Mouse (Mus musculus): Measurements from ENCODE around the gene Naa15. TPM values are rescaled to one million over a fixed set of nuclear protein-coding genes. Genes with fewer than 3 reads are reported as not detected.
"Not testable (repeated sequence)": the region's sequence is repeated elsewhere in the genome, so short reads cannot be mapped to it uniquely, and the experiment has no call there.

The Naa15 gene
- polyA plus RNA-seq, 1 experiment: 3.5 TPM

- no peaks in the 10 kb centered on the region for H3K36me3 ChIP-seq (ENCODE audit: control insufficient read depth, insufficient read depth, low read length)
- H3K4me3 ChIP-seq (ENCODE audit: insufficient read depth, low read depth, low read length): no peak overlapping the region
- DNase-seq: no peak
- H3K27ac ChIP-seq (ENCODE audit: insufficient read depth, low read depth, low read length): no peak overlapping the region
- H3K4me1 ChIP-seq (ENCODE audit: control insufficient read depth, insufficient read depth, low read length): no peaks in the 10 kb centered on the region; the same call in 1 of the 2 replicates
- no peaks in the 10 kb centered on the region for H3K27me3 ChIP-seq (replicated peaks; ENCODE audit: control insufficient read depth, insufficient read depth, low read length)
- WGBS: 63% methylated on average over 12 of the region's 12 CpGs
- TF ChIP-seq CTCF (conservative IDR thresholded peaks at IDR 0.05; ENCODE audit: insufficient read depth, insufficient read length, low read depth, low read length) (no peak), POLR2A (IDR thresholded peaks at IDR 0.05; ENCODE audit: low read depth, low read length) (no peak)
Observed at GRCm38 (mm10) chr3:51386441-51387133, 28.4 kb upstream of the Naa15 start.

- H3K27me3 ChIP-seq (replicated peaks; ENCODE audit: control insufficient read depth, insufficient read depth, low read length): no peaks in the 10 kb centered on the region
- H3K4me3 ChIP-seq (ENCODE audit: insufficient read depth, low read depth, low read length): no peak overlapping the region
- DNase-seq: no peak
- 84% methylated on average over 3 of the region's 3 CpGs for WGBS
- H3K4me1 ChIP-seq (ENCODE audit: control insufficient read depth, insufficient read depth, low read length): no peaks in the 10 kb centered on the region; the same call in 1 of the 2 replicates
- H3K27ac ChIP-seq (ENCODE audit: insufficient read depth, low read depth, low read length): no peak overlapping the region
- no peaks in the 10 kb centered on the region for H3K36me3 ChIP-seq (ENCODE audit: control insufficient read depth, insufficient read depth, low read length)
- TF ChIP-seq POLR2A (IDR thresholded peaks at IDR 0.05; ENCODE audit: low read depth, low read length): no peak
Observed at GRCm38 (mm10) chr3:51387134-51387451, 27.9 kb upstream of the Naa15 start.

- DNase-seq: peak; percentile 64
- Histone ChIP-seq H3K36me3 (ENCODE audit: control insufficient read depth, insufficient read depth, low read length) (no peaks in the 10 kb centered on the region), H3K27me3 (replicated peaks; ENCODE audit: control insufficient read depth, insufficient read depth, low read length) (no peaks in the 10 kb centered on the region), H3K4me1 (ENCODE audit: control insufficient read depth, insufficient read depth, low read length) (no peaks in the 10 kb centered on the region; the same call in 1 of the 2 replicates), H3K4me3 (ENCODE audit: insufficient read depth, low read depth, low read length) (no peak overlapping the region), H3K27ac (ENCODE audit: insufficient read depth, low read depth, low read length) (no peak overlapping the region)
- TF ChIP-seq POLR2A (IDR thresholded peaks at IDR 0.05; ENCODE audit: low read depth, low read length) (no peak), CTCF (conservative IDR thresholded peaks at IDR 0.05; ENCODE audit: insufficient read depth, insufficient read length, low read depth, low read length) (no peak)
- WGBS: 47% methylated on average over 8 of the region's 8 CpGs
Observed at GRCm38 (mm10) chr3:51387868-51388381, 27.0 kb upstream of the Naa15 start.

GRCm38 (mm10) chr3:51388904-51389303 is 26.0 kb upstream of the Naa15 start:
- TF ChIP-seq POLR2A (IDR thresholded peaks at IDR 0.05; ENCODE audit: low read depth, low read length): no peak
- TF ChIP-seq CTCF (conservative IDR thresholded peaks at IDR 0.05; ENCODE audit: insufficient read depth, insufficient read length, low read depth, low read length): no peak
- Histone ChIP-seq H3K27me3 (replicated peaks; ENCODE audit: control insufficient read depth, insufficient read depth, low read length) (no peaks in the 10 kb centered on the region), H3K4me1 (ENCODE audit: control insufficient read depth, insufficient read depth, low read length) (no peaks in the 10 kb centered on the region; the same call in 1 of the 2 replicates), H3K36me3 (ENCODE audit: control insufficient read depth, insufficient read depth, low read length) (no peaks in the 10 kb centered on the region), H3K27ac (ENCODE audit: insufficient read depth, low read depth, low read length) (no peak overlapping the region), H3K4me3 (ENCODE audit: insufficient read depth, low read depth, low read length) (no peak overlapping the region)
- DNase-seq: no peak
- WGBS: 29% methylated on average over 13 of the region's 13 CpGs

GRCm38 (mm10) chr3:51391095-51391494 is 23.9 kb upstream of the Naa15 start:
- no peaks in the 10 kb centered on the region; the same call in 1 of the 2 replicates for H3K4me1 ChIP-seq (ENCODE audit: control insufficient read depth, insufficient read depth, low read length)
- no peak for DNase-seq
- no peak overlapping the region for H3K4me3 ChIP-seq (ENCODE audit: insufficient read depth, low read depth, low read length)
- no peak overlapping the region for H3K27ac ChIP-seq (ENCODE audit: insufficient read depth, low read depth, low read length)
- no peaks in the 10 kb centered on the region for H3K27me3 ChIP-seq (replicated peaks; ENCODE audit: control insufficient read depth, insufficient read depth, low read length)
- 89% methylated on average over 5 of the region's 5 CpGs for WGBS
- no peaks in the 10 kb centered on the region for H3K36me3 ChIP-seq (ENCODE audit: control insufficient read depth, insufficient read depth, low read length)
- TF ChIP-seq CTCF (conservative IDR thresholded peaks at IDR 0.05; ENCODE audit: insufficient read depth, insufficient read length, low read depth, low read length): no peak
- TF ChIP-seq POLR2A (IDR thresholded peaks at IDR 0.05; ENCODE audit: low read depth, low read length): no peak

- Histone ChIP-seq H3K4me3 (ENCODE audit: insufficient read depth, low read depth, low read length) (no peak overlapping the region), H3K27ac (ENCODE audit: insufficient read depth, low read depth, low read length) (no peak overlapping the region), H3K4me1 (ENCODE audit: control insufficient read depth, insufficient read depth, low read length) (no peaks in the 10 kb centered on the region; the same call in 1 of the 2 replicates), H3K27me3 (replicated peaks; ENCODE audit: control insufficient read depth, insufficient read depth, low read length) (no peaks in the 10 kb centered on the region), H3K36me3 (ENCODE audit: control insufficient read depth, insufficient read depth, low read length) (no peaks in the 10 kb centered on the region)
- no peak for TF ChIP-seq CTCF (conservative IDR thresholded peaks at IDR 0.05; ENCODE audit: insufficient read depth, insufficient read length, low read depth, low read length)
- no peak for TF ChIP-seq POLR2A (IDR thresholded peaks at IDR 0.05; ENCODE audit: low read depth, low read length)
- 96% methylated on average over 5 of the region's 5 CpGs for WGBS
- DNase-seq: no peak
Observed at GRCm38 (mm10) chr3:51391591-51391990, 23.4 kb upstream of the Naa15 start.

- DNase-seq; H3K27me3 ChIP-seq (replicated peaks; ENCODE audit: control insufficient read depth, insufficient read depth, low read length); H3K27ac ChIP-seq (ENCODE audit: insufficient read depth, low read depth, low read length); H3K4me1 ChIP-seq (ENCODE audit: control insufficient read depth, insufficient read depth, low read length); H3K36me3 ChIP-seq (ENCODE audit: control insufficient read depth, insufficient read depth, low read length); H3K4me3 ChIP-seq (ENCODE audit: insufficient read depth, low read depth, low read length): not testable (repeated sequence)
- 97% methylated on average over 3 of the region's 3 CpGs for WGBS
Observed at GRCm38 (mm10) chr3:51393018-51393417, 21.9 kb upstream of the Naa15 start.
